Mouse (Mus musculus) frontal cortex, postnatal 25 days (tissue): ENCODE measurements at regions not wholly inside any gene's neighbourhood (a gene's known extent, or its start where the extent isn't known, plus 50 kb on each side); places are given as distances from the start of the nearest gene placed in this dataset.
A peak's percentile ranks its signal among the peaks of the same experiment; 100 is the strongest.

ENCODE experiments used
- DNase-seq, 2 experiments: peaks; one replicate each; pipeline ENCODE4 v3.0.0; 2022; ENCODE audit warnings: low spot score in 2 of 2

- peak in 1 of 2 experiments; percentile 22 for DNase-seq
Measured at GRCm38 (mm10) chr10:70814354-70815131, 158.8 kb upstream of the Phyhipl start.

GRCm38 (mm10) chr10:70809411-70809810 is 153.6 kb upstream of the Phyhipl start:
- no peak for DNase-seq

GRCm38 (mm10) chr10:70806786-70807385 is 151.1 kb upstream of the Phyhipl start:
- no peak for DNase-seq

GRCm38 (mm10) chr10:70800736-70801306 is 145.1 kb upstream of the Phyhipl start:
- DNase-seq, result peak in 1 of 2 experiments; percentile 11

GRCm38 (mm10) chr10:70799906-70800305 is 144.1 kb upstream of the Phyhipl start:
- peak in 1 of 2 experiments; percentile 22 for DNase-seq

GRCm38 (mm10) chr10:70799191-70799742 is 143.5 kb upstream of the Phyhipl start:
- DNase-seq, result peak; percentile 38 to 67

GRCm38 (mm10) chr10:70788814-70789452 is 133.2 kb upstream of the Phyhipl start:
- DNase-seq, result no peak

GRCm38 (mm10) chr10:70781036-70781435 is 125.3 kb upstream of the Phyhipl start:
- no peak for DNase-seq

- DNase-seq, result no peak
Measured at GRCm38 (mm10) chr10:70778596-70778995, 122.8 kb upstream of the Phyhipl start.

- DNase-seq, result no peak
Measured at GRCm38 (mm10) chr10:70774571-70774970, 118.8 kb upstream of the Phyhipl start.

- no peak for DNase-seq
Measured at GRCm38 (mm10) chr10:70774159-70774558, 118.4 kb upstream of the Phyhipl start.

- DNase-seq, result no peak
Measured at GRCm38 (mm10) chr10:70767461-70767860, 111.7 kb upstream of the Phyhipl start.

- no peak for DNase-seq
Measured at GRCm38 (mm10) chr10:70766869-70767268, 111.1 kb upstream of the Phyhipl start.

GRCm38 (mm10) chr10:70766450-70766849 is 110.7 kb upstream of the Phyhipl start:
- no peak for DNase-seq

- no peak for DNase-seq
Measured at GRCm38 (mm10) chr10:70763206-70763605, 107.4 kb upstream of the Phyhipl start.

- DNase-seq, result no peak
Measured at GRCm38 (mm10) chr10:70759686-70760085, 103.9 kb upstream of the Phyhipl start.

GRCm38 (mm10) chr10:70751771-70752170 is 96.0 kb upstream of the Phyhipl start:
- DNase-seq, result no peak

- no peak for DNase-seq
Measured at GRCm38 (mm10) chr10:70750356-70751145, 94.8 kb upstream of the Phyhipl start.

- no peak for DNase-seq
Measured at GRCm38 (mm10) chr10:70746612-70747011, 90.8 kb upstream of the Phyhipl start.

- DNase-seq, result no peak
Measured at GRCm38 (mm10) chr10:70741909-70742308, 86.1 kb upstream of the Phyhipl start.

- no peak for DNase-seq
Measured at GRCm38 (mm10) chr10:70740095-70740494, 84.3 kb upstream of the Phyhipl start.
